Mouse (Mus musculus) stomach, postnatal 0 days (tissue): ENCODE measurements around the gene Smg9. TPM values are rescaled to one million over a fixed set of nuclear protein-coding genes. Genes with fewer than 3 reads are reported as not detected.

Source experiments
- ATAC-seq: fragments of 200-750 bp; cut with Nextera tagmentation; 2 replicates; pipeline ENCODE4 v1.8.0; 2017; ENCODE audit not compliant: low FRiP score, low TSS enrichment
- DNase-seq: peaks from one replicate; pipeline ENCODE4 v3.0.0-alpha.2; 2016; ENCODE audit warnings: low spot score
- H3K27ac ChIP-seq: fragments of 300-500 bp; sonication (generic); replicated peaks from 2 replicates; pipeline ENCODE4 v1.5.1; 2014; ENCODE audit warnings: mild to moderate bottlenecking, control low read depth
- H3K27me3 ChIP-seq: fragments of 300-500 bp; sonication (generic); 2 replicates; pipeline ENCODE4 v1.6.1; 2014; ENCODE audit warnings: low read length; ENCODE audit not compliant: control insufficient read depth, insufficient read depth
- H3K36me3 ChIP-seq: fragments of 300-500 bp; sonication (generic); 2 replicates; pipeline ENCODE4 v1.6.1; 2014; ENCODE audit warnings: low read length, mixed read lengths; ENCODE audit not compliant: control insufficient read depth, insufficient read depth
- H3K4me1 ChIP-seq: fragments of 300-500 bp; sonication (generic); replicated peaks from 2 replicates; pipeline ENCODE4 v1.6.1; 2014; ENCODE audit warnings: antibody characterized with exemption; ENCODE audit not compliant: control insufficient read depth, insufficient read depth
- H3K4me2 ChIP-seq: fragments of 300-500 bp; sonication (generic); replicated peaks from 2 replicates; pipeline ENCODE4 v1.6.1; 2014; ENCODE audit warnings: low read depth, mild to moderate bottlenecking, control low read depth, moderate library complexity
- H3K4me3 ChIP-seq: fragments of 300-500 bp; sonication (generic); 2 replicates; pipeline ENCODE4 v1.5.1; 2014; ENCODE audit warnings: low read depth, low read length, control low read depth
- H3K9ac ChIP-seq: fragments of 300-500 bp; sonication (generic); 2 replicates; pipeline ENCODE4 v1.6.1; 2014; ENCODE audit warnings: mild to moderate bottlenecking, low read length, control low read depth, mixed read lengths
- H3K9me3 ChIP-seq: fragments of 300-500 bp; sonication (generic); 2 replicates; pipeline ENCODE4 v1.6.1; 2016; ENCODE audit warnings: low read length; ENCODE audit not compliant: control insufficient read depth
- CTCF ChIP-seq: IDR thresholded peaks from 2 replicates; pipeline ENCODE4 v1.5.1; 2016; ENCODE audit warnings: antibody characterized with exemption, low read depth, mild to moderate bottlenecking, moderate library complexity
- EP300 ChIP-seq: optimal IDR thresholded peaks from 2 replicates; pipeline ENCODE3; 2016; ENCODE audit warnings: antibody characterized with exemption
- WGBS: fragments of 180-500 bp; shearing (Covaris S2); extraction: QIAGEN DNeasy Blood & Tissue Kit; methylation state at CpG from one replicate; pipeline ENCODE4 v1.1.7; 2014; 5-methylcytosine and 5-hydroxymethylcytosine counted together
- polyA plus RNA-seq: library from polyadenylated mRNA; unstranded; fragments of >200 nt; fragmentation: Nextera tagmentation; extraction: Ambion mirVana; gene quantifications from 2 replicates; pipeline ENCODE4 v1.2.1, GENCODE M21; 2015

The Smg9 gene
- polyA plus RNA-seq, 1 experiment from 2014 or later = 14.1 TPM

DNA sequence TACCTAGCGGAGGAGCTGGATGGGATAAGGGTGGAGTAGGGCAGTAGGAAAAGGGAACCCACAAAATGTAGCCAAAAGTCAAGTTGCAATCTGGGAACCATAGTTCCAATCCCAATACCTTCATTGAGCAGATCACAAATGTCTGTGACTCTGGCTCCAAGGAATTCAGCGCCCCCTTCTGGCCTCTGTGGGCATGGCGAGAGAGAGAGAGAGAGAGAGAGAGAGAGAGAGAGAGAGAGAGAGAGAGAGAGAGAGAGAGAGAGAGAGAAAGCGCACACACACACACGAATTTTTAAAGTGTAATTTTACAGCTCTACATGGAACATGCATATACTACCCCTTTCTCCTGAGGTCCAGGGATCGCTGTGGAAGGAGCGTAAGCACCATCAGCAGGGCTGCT lies 36.2 kb upstream of the Smg9 start:
- WGBS = 28% methylated on average over 6 of the region's 7 CpGs
- no peaks in the 10 kb centered on the region for H3K4me1 ChIP-seq
- no peak for ATAC-seq
- H3K4me2 ChIP-seq = no peak overlapping the region
- H3K9me3 ChIP-seq = no peaks in the 10 kb centered on the region
- peak; percentile 59 for DNase-seq
- no peak overlapping the region for H3K27ac ChIP-seq
- no peaks in the 10 kb centered on the region for H3K36me3 ChIP-seq
- H3K27me3 ChIP-seq = no peaks in the 10 kb centered on the region
- H3K4me3 ChIP-seq = no peak overlapping the region
- no peak overlapping the region for H3K9ac ChIP-seq
- TF ChIP-seq EP300 = no peak
- peak; percentile 70 for TF ChIP-seq CTCF

- Histone ChIP-seq H3K27me3 (no peaks in the 10 kb centered on the region), H3K4me3 (no peak overlapping the region), H3K4me2 (no peak overlapping the region), H3K9me3 (no peaks in the 10 kb centered on the region), H3K4me1 (no peaks in the 10 kb centered on the region), H3K27ac (no peak overlapping the region), H3K9ac (no peak overlapping the region), H3K36me3 (no peaks in the 10 kb centered on the region)
- peak; percentile 93 for TF ChIP-seq CTCF
- TF ChIP-seq EP300 = no peak
- DNase-seq (peak; percentile 87), ATAC-seq (peak; percentile 66)
- 18% methylated on average over 10 of the region's 10 CpGs for WGBS
These were observed 34.6 kb upstream of the Smg9 start for GRCm38 (mm10) chr7:24364827-24365226.

GRCm38 (mm10) chr7:24365258-24366014 lies 34.0 kb upstream of the Smg9 start:
- no peaks in the 10 kb centered on the region for H3K36me3 ChIP-seq
- no peaks in the 10 kb centered on the region for H3K9me3 ChIP-seq
- ATAC-seq (no peak), DNase-seq (no peak)
- no peak for TF ChIP-seq EP300
- no peak for TF ChIP-seq CTCF
- no peaks in the 10 kb centered on the region for H3K4me1 ChIP-seq
- no peaks in the 10 kb centered on the region for H3K27me3 ChIP-seq
- no peak overlapping the region for H3K4me3 ChIP-seq
- H3K4me2 ChIP-seq = no peak overlapping the region
- 63% methylated on average over 5 of the region's 5 CpGs for WGBS
- H3K27ac ChIP-seq = no peak overlapping the region
- 0 out of 2 replicates have a peak overlapping the region, but pooled peaks have one; percentile 27 for H3K9ac ChIP-seq

DNA sequence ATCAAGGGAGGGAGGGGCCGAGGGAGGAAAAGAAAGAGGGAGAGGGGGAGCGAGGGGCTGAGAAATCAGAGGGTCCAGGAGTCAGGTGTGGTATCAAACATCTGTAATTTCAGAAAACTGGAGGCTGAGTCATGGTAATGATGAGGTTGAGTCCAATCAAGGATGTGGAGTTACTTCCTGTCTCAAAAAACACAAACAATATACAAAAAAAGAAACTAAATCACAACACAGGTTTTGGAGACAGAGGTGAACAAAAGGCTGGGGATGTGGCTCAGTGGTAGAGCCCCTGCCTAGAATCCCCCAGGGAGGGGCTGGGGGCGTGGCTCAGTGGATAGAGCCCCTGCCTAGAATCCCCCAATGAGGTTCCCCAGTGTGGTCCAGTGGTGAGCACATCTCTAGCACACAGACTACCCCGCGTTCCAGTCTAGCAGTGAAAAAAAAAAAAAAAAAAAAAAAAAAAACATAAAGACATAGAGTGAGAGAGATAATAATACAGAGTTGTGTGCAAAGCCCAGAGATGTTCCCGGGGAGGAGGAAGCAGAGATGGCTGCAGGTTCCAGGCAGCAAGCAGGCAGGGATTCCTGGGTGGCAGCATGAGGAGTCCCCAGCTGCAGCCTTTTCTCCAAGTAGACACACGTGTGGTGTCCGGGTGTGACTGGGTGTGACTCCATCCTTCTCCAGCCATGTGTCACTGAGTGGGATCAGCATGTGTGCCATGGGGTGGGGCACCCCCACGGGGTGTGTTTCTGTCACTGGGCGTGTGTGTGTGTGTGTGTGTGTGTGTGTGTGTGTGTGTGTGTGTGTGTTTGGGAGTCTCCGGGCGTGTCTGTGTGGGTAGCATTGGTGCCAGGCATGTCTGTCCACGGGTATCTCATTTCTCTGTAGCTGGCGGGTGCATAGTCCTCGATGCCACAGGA lies 32.4 kb upstream of the Smg9 start:
- H3K36me3 ChIP-seq = no peaks in the 10 kb centered on the region
- no peak overlapping the region for H3K27ac ChIP-seq
- H3K4me1 ChIP-seq = no peaks in the 10 kb centered on the region
- TF ChIP-seq CTCF (no peak), EP300 (no peak)
- no peak overlapping the region for H3K9ac ChIP-seq
- no peaks in the 10 kb centered on the region for H3K27me3 ChIP-seq
- 60% methylated on average over 13 of the region's 15 CpGs for WGBS
- ATAC-seq (no peak), DNase-seq (peak; percentile 40)
- no peak overlapping the region for H3K4me3 ChIP-seq
- no peaks in the 10 kb centered on the region for H3K9me3 ChIP-seq
- no peak overlapping the region for H3K4me2 ChIP-seq

- H3K4me2 ChIP-seq = no peak overlapping the region
- DNase-seq (no peak), ATAC-seq (no peak)
- no peaks in the 10 kb centered on the region for H3K27me3 ChIP-seq
- TF ChIP-seq EP300 (no peak), CTCF (no peak)
- 51% methylated on average over 4 of the region's 4 CpGs for WGBS
- H3K27ac ChIP-seq = no peak overlapping the region
- H3K4me3 ChIP-seq = no peak overlapping the region
- no peaks in the 10 kb centered on the region for H3K36me3 ChIP-seq
- no peaks in the 10 kb centered on the region for H3K9me3 ChIP-seq
- H3K4me1 ChIP-seq = 0 out of 2 replicates have a peak, but pooled peaks cover 2% of the 10 kb centered on the region
- no peak overlapping the region for H3K9ac ChIP-seq
These were observed 31.2 kb upstream of the Smg9 start for GRCm38 (mm10) chr7:24368226-24368625.
